Mouse (Mus musculus) gastrocnemius, postnatal 25 days (tissue): ENCODE measurements around the gene Ttc27. TPM values are rescaled to one million over a fixed set of nuclear protein-coding genes. Genes with fewer than 3 reads are reported as not detected.

ENCODE experiments used
- DNase-seq: peaks from one replicate; pipeline ENCODE4 v3.0.0; 2022
- total RNA-seq, 2 experiments: library from RNA; stranded (reverse); gene quantifications; 1 replicate in 1 of 2; 2 replicates in 1 of 2; pipeline ENCODE4 v1.2.3; 2021

Gene Ttc27
- total RNA-seq, 2 experiments from 2014 or later, result 9.1 to 12.6 TPM

DNA sequence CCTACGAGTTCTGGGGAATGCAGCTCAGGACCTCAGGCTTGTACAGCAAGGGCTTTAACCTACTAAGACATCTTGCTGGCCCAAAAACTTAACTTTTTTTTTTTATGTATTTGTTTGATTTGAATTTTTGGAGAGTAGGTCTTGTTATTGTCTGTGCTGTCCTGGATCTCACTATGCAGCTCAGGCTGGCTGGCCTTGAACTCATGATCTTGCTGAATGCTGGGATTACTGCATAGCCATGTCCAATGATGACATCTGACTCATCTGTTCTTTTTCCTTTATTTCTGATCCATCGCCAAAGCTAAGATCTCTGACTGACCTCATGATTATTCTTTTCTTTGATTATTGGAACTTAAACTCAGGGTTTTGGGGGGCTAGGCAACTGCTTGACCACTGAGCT is 113.3 kb downstream of the Ttc27 start:
- DNase-seq, result no peak

DNA sequence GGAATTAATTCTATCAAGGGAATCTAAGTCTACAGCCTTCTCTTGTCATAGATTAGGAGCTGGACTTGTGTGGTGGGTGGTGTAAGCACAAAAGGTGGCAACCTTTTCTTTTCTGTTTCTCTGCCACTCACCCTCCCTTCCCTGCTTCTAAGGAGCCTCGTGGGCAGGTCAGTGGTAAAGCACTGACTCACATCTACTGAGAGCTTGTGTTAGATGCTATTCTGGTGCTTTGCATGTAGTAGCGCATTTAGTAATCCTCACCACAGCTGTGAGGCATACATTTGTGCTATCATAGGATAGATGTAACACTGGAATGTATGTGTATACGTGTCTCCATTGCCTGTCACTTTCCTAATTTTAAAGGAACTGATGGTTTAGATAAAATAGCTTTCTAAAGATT is 124.2 kb downstream of the Ttc27 start:
- DNase-seq, result no peak

DNA sequence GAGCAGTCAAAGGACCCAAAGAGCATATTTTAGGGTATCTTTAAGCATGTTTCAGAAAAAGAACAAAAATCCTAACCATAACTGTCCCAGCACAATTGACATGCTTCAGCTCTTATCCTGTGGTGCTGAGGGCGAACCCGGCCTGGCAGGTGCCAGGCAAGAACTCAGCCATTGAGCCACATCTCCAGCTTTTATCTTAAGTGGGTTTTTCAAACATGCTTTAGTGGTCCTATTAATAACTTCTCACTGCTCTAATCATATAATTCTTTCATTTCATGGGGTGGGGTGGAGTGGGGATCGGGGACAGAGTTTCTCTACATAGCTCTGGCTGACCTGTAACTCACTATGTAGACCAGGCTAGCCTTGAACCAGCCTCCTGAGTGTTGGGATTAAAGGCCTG is 125.1 kb downstream of the Ttc27 start:
- no peak for DNase-seq

DNA sequence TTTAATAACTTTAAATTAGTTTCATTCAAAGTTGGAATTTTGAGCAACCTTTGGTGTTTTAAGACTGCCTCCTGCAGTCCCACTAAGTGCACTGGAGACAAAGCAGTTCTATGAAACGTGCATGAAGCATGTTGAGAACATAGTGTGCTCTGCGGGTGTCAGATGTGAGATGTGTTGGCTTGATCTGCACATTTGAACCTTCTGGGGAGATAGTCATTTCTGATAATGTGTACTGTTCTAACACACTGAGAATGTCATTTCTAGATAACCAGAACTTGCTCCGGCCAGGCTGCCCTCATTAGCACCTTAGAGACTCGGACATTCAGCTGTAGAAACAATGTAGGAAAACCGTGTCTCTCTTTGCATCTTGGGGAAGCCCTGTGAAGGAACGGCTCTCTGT is 126.0 kb downstream of the Ttc27 start:
- no peak for DNase-seq

DNA sequence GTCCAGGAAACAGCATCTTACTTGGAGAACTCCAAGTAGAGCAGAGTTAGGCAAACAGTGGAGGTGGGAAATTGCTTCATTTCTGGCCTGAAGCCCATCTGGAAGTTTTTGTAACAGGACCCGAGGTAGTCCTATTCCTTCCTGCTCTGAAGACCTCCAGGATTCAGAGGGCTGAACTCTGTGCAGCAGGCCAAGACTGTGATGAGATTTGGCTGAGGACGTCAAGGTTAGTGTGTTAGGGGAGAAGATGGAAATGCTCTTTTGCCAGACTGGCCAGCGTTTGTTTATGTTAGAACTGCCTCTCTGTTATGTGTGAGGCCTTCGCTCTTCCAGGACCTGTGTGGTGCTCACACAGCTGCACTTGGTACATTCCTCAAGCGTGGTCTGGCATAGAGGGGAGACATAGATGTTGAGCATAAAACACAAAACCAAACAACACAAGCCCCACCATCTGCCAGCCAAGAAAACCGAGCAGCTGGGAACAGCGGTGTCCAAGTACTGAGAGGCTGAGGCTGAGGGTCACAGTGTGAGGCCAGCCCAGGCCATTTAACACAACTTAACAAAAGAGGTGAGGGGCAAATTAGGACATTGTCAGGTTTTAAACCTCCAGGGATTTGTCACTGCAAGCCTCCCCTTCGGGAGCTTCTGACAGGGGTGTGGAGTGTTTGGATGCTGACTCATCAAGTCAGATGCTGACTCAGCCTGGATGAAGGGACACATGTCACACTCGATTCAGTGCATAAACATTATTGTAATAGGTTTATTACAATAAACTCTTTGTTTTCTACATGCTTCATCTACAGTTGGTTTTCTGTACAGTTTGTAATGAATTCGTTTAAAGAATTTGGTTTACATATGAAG is 128.7 kb downstream of the Ttc27 start:
- DNase-seq, result peak; percentile 11

DNA sequence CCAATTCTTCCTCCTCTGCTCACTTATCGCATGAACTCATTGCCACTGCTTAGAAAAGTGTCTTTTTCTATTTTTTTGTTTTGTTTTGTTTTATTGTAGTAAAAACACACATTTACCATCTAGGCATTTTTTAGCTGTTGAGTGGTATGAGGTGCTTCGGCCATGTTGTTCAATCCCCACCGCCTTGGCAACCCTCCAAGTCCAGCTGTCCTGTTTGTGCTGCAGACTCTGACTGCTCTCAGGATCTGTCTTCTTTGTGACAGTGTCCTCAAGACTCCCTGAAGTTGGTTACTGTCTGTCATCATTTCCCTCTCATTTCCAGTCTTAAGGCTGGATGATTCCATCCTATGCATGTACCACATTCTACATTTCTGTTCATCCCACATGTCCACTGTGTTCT is 132.7 kb downstream of the Ttc27 start:
- no peak for DNase-seq

DNA sequence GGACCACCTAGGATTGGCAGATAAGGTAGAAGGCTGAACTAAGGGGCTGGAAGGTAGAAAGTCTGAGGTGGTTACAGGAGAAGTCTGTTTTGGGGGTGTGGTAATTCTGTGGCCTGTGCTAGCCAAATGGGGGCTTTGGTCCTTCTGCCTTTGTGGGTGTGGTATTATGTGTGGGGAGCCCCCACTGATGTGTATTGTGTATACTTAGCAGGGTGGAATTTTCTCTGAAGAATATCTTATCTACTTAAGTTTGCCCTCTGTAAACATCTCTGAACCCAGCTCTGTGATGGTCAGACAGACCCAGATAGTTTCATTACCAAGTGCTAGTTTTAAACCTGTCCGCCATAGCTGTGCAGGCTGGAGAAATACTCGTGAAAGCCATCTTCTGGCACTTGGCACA is 141.8 kb downstream of the Ttc27 start:
- DNase-seq, result no peak

DNA sequence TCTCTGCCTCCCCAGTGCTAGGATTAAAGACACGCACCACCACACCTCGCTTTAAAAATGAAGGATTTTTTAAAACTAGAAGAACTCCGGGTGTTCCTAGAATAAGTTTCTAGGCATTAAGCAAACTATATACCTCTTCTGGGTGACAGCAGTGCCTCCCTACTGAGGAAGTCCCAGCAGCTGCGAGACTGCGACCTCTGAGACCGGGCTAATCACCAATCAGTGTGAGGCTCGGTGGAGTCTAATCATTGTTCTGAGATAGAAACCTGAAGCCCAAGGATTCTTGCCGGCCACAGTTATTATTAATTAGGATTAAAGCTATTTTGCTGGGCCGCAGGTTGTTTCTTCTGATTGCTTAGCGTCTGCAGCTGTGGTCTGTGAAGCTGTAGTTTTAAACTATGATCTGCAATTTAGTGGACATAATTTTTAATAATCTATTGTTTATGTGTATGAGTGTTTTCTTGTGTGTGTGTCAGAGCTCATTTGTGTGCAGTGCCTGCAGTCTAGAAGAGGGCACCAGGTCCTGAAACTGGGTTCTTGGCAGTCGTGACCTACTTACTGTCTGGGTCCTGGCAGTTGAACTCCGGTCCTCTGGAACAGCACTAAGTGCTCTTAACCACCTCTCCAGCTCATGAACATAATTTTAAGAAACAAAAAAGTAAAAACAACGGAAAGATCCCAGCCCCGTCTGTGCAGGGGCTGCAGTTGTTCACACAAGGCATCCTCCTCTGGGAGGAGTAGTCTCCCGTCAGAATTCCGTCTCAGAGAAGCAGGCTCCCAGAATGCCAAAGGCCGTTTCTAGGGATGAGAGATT is 142.9 kb downstream of the Ttc27 start:
- DNase-seq, result no peak

DNA sequence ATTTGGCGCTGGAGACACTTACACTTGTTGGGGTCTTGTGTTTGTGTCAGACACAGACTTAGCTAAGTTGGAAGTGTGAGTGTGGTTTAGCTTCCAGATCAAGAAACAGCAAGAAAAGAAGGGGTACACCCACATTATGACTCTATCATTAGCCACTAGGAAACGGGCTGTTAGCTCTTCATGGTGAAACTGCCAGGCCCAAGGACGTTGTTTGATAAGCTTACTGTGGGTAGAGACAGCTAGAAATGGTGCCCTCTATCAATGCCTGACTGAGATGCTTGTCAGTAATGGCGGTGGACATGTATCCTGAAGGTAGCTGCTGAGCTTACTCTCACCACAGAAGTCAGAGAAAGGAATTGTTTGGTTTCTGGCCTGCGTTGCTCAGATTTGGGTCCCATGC is 146.3 kb downstream of the Ttc27 start:
- no peak for DNase-seq

DNA sequence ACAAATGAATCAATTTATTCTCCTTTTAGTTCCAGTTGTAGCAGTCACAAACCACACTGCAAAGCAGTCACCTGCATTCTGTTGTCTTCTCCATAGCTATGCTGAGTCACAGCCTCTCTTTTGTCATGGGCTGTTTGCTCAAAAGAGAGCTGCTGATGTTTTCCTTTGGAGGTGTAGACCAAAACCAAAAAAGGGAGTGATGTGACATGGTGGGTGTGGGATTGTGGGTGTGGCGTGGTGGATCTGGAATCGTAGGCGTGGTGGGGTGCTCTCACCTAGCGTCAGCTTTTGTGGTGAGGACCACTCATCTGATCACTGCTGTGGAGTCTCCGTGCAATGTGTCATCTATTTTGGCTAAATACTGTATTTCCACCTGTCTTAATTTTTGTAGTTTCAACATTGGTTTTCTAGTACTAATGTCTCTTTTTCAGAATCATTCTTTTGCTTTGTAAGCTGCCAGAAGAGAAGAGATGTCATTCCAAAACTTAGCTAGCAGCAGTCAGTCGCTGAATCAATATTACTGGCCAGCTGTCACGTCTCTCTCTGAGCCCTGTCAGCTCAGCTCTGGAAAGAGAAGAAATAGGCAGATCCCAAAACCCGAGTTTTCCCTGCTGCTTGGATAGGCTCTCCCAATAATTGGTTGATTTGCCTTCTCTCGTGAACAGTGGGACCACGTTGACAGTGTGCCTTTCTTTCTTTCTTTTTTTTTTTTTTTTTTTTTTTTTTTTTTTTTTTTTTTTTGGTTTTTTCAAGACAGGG is 147.4 kb downstream of the Ttc27 start:
- DNase-seq, result no peak

DNA sequence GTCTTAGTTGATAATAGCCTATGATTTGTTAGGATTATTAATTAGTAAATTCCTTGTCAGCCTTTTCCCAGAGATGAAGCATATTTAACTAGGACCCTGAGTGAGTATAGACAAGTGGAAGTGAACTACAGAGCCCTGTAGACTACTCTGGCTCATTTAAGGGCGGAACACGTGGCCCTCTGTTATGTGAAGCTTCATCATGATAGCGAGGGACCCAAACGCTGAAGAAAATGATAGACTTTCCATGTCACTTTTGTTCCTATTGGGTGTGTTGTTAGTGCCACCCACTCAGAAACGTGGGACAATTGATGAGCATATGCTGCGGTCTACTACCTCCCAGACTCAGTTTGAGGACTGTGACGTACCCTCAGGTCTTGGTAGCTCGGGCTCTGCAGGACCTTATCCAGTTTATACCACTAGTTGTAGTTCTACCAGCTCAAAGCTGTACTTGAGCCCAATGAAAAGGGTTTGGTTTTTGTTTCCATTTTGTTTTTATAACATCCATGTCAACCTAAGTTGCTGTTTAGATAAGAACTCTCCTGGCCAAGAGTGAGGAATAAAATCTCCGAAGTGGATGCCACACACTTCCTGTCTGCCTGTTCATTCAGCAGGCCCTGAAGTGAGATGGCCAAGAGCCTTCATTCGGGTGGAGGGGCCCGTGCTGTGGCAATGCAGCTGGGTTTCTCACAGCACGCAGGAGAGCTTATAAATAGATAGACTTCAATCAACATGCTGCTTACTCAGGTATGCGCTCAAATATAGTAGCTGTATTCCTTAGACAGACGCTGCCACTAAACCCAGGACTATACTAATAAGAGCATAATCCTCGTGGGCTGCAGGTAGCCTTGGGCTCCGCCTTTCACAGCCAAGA is 148.4 kb downstream of the Ttc27 start:
- DNase-seq, result no peak

DNA sequence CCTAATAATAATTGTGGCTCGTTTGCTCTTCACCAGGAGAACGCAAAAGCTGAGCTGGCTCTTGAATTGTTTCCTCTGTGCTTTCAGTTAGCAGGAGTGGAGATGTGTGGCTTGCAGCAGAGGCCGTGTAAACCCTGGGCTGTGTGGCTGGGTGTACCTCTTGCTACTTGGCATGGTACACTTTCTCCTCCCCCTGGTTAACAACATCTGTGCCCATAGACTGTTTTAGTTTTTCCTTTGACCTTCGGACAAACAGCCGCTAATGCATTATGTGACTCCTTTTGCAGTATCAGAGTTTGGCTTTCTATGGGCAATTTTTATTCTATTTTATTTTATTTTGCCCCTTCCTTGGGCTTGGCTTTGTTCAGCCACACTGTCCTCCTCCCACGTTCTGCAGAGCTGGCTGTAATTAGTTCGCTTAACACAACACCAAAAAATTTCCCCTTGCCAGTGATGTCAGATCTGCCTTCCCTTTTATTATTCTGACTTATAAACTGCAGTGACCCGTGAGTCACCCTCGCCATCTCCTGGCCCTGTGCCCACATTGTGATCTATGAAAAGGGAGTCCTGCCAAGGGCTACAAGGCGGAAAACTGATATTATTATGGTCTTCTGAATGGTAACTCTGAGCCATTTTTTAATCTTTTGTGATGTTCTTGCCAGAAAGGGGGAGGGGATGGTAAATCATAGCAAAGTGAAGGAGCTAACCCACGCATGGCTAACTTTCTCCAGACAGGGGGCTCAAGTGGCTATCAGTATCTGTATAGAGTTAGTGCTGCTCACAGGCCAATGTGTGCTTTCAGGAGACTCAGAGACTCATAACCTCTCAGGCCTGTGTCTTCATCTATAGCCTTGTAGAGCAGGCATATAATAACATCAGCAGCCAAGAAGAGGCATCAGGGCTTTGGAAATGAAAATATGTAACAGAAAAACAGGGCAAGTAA is 149.3 kb downstream of the Ttc27 start:
- peak; percentile 29 for DNase-seq

DNA sequence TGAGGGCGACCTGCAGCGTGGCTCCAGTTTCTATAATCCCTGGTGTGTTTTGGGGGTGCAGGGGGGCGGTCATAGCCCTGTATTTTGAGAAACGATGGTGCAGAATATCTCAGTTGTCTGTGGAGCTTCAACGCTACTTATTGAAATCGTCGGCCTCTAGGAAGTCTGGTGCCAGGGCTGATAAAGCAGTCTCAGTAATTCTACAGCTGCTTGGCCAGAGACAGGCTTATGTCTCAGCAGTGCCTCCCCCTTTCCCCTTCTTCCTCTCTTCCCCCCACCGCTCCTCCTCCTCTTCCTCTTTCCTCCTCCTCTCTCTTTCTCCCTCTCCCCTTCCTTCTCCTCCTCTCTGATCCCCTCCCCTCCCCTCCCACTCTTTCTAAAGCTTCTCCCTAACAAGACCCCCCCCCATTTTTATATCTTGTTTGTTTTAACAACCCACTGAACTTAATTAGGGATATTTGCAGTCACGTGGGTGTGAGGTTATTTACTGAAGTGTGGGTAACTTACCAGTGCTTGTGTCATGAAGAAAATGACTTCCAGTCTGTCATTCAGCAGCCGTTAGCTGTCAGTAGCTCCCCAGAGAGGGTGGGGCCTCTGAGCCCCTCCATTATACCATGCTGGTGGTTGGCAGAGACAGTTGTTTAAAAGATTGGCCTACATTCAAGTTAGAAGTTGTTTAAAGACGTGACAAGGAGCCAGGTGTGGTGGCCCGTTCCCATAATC is 150.8 kb downstream of the Ttc27 start:
- no peak for DNase-seq

DNA sequence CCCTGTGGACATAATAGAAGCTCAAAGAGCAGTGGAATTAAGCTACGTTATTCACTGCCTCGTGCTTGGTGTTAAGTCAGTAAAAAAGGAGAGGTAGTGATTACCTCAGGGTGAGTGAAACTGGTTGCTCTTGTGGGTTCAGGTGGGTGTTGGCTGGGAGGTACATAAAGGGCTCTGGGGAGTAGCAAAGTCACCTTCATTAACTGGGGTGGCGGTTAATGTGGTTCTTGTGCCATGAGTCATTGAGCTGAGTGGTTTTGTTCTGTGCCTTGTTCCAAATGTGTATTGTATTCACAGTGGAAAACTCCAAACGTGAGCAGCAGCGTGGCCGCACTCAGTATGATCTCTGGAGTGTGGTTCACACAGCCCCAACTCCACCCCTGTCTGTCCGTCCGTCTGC is 152.0 kb downstream of the Ttc27 start:
- DNase-seq, result no peak

DNA sequence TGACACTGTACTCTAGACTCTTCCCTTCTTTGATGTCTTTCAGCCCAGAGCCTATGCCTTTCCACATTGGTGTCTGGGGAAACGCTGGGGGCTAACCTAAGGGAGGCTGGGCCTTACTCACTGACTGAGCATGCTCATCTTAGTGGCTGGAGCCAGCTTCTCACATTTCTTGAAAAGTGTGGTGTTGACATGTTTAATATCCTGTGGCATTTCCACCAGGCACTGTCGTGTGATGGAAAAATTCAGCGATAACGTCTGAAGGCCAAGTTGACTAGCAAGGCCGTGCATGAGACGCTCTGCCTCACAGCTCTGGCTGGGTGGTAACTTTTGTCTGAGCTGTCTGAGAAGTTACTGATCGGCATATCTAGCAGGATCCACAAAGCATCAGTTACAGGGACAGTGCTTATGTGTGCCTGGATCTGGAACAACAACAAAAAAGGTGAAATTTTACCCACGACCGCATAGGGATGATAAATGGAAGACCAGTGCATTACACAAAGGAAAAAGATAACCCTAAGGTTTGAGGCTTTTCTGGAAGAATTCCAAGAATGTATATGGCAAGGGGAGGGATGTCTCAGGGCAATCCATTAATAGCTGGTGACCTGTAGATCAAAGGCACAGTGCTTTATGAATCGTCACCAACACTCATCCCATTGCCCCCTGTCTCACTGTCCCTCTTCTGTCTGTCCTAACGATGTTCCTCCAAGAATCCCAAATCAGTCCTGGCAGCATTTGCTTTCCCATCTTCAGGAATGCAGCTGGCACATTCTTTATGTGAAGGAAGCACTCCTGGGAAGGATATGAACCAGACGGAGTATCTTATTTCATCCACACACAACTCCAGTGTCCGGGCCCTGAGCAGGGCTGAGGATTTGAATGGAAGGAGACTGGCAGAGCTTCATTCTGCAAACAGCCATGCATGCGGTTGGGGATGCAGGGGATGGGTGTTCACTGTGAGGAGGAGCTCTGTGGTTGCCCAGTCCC is 152.9 kb downstream of the Ttc27 start:
- DNase-seq, result no peak

DNA sequence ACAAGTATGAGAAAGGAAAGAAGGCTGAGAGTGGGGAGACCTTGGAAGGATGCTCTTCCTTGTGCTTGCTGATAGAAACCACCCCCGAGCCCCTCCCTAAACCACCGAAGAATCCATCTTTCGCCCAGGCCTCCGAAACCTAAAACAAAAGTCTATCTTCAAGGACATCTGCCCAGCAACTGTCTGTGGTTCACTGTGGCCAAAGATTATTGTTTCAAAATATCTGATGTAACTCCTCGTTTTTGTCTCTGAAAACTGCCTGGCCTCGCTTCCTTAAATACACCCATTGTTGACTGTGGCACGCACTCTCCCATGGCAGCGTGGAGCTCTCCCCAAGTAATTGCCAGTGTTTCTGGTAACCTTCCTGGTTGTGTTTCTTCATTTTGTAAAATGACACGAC is 155.0 kb downstream of the Ttc27 start:
- DNase-seq, result no peak

DNA sequence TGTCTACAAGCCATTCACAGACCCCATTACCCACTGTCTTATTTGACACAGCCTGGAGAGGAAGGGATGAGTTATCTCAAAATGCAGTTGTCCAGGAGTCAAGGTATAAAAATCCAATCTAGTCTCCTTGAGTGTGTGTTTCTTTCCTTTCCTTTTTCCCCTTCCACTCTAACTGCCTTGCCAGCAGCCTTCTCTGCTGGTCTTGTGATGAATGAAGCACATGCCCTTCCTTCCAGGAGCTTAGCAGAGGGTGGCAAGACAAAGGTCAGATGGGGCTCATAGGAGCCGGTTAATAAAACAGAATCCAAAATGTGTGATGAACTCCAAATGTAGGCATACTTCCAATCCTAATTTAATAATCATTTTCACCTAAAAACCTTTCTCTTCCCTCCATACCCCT is 156.2 kb downstream of the Ttc27 start:
- DNase-seq, result no peak

DNA sequence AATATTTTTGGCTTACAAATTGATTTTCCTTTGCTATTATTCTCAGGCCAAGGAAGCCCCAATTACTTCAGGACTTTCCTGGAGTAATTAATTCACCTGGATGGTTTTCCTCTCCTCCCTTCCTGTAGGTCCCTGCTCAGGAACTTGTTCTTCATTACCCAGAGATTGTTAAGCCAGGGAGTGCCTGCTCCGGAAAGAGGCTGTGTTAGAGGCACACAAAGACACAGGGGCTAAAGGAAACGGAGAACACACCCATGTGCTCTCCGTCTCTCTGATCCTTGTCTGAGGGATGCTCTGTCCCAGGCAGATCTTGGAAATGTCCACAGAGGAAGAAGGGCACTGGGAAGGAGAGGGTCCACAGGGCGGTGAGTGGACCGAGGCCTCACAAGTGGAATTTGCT is 158.2 kb downstream of the Ttc27 start:
- DNase-seq, result no peak

DNA sequence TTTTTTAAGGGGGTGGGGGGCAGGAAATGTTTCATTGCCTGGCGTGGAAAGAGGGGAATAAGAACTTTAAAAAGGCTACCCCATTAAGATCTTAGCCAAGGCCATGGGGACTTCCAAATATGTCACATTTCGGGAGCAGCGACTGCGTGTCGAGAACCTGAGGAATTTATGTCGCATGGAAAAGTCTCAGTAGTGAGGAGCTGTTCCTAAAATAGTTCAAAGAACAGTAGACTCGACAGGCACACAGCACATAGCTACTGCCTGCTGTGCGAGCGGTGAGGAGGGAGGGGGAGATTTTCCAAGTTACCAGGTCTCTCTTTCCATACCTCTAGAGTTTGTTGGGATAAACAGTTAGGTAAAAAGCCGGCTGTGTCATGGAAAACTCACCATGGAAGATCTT is 159.4 kb downstream of the Ttc27 start:
- DNase-seq, result no peak
